Mouse (Mus musculus) granulocyte monocyte progenitor cell, adult 5-6 weeks (primary cell): Measurements from ENCODE around the gene Lmod3. TPM values are rescaled to one million over a fixed set of nuclear protein-coding genes. Genes with fewer than 3 reads are reported as not detected.

ENCODE experiments used
- ATAC-seq: replicated peaks from 2 replicates; pipeline ENCODE4 v1.8.0; 2016; ENCODE audit warnings: mild to moderate bottlenecking, moderate TSS enrichment, inconsistent platforms; ENCODE audit not compliant: poor library complexity, severe bottlenecking
- total RNA-seq, 2 experiments: library from RNA; stranded (forward) in 1 of 2; stranded (reverse) in 1 of 2; fragments of 200-712, 200-1000 nt in 1 of 2; fragments of >200 nt in 1 of 2; fragmentation: Nextera tagmentation in 1 of 2; gene quantifications; 2 replicates each; pipeline ENCODE4 v1.2.3; 2014 to 2017

The Lmod3 gene
- total RNA-seq (2014; fragmentation: Nextera tagmentation) (not detected in 2 replicates), total RNA-seq (2017) (not detected in 2 replicates)

DNA sequence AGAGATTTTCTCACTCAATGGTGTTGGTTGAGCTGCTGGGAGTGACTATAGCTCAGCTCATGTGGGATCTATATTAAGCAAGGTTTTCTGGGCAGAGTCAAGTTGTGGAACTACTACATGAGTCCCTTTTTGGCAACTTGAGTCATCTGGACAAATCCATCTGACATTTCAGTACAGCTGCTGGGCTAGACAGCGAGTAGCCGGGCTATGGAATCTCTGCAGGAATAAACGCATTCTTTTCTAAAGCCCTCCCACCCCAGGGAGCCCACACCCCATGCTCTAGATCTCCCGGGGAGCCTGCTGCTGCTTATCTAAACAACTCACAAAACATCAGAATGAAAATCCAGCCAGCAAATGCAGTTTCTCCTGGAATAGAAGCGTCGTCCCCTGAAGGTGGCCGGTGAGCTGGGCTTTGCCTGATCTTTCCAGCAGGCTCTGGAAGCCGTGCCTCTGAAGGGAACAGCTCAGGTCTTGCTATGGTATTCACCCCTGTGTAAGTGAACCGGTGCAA is at the start of gene Lmod3:
Lmod3 (minus strand) TSS at position 49 of the 511 bp plus-strand sequence.
- ATAC-seq = no peak

DNA sequence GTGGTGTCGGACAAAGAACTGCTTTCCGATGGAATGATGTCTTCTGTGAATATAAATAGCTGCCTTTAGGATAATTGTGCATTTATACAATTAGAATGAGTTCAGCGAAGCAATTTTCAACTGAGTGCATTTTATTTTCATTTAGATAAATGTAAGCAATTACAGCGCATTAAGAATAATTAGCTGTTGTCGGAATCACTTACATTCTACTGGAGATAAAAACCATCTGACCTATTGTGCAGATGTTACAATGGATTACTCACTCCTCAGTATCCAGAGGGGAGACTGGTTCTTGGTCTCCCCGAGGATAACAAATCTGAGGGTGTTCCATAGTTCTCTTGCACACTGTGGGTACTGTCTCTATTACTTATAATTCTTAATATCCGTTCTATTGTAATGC is 49.7 kb upstream of the Lmod3 start:
- ATAC-seq = no peak

DNA sequence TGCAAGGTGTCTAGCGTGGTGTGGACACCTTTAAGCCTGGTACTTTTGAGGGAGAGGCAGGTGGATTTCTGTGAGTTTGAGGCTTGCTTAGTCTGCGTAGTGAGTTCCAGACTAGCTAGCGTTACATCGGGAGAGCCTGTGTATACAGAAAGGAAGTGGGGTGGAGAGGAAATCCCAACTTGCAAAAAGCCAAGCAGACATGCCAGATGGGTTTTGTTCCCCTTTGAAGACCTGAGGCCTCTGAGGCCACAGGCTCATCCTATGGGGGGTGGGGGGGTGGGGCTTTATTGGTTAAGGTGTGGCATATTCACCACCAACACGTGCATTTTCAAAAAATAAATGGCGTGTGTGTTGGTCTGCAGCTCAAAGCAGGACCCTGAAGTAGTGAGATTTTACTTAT is 48.1 kb upstream of the Lmod3 start:
- peak; percentile 62 for ATAC-seq

GRCm38 (mm10) chr6:97300180-97300579 is 47.6 kb upstream of the Lmod3 start:
- ATAC-seq = no peak

GRCm38 (mm10) chr6:97297151-97297550 is 44.6 kb upstream of the Lmod3 start:
- ATAC-seq = no peak

DNA sequence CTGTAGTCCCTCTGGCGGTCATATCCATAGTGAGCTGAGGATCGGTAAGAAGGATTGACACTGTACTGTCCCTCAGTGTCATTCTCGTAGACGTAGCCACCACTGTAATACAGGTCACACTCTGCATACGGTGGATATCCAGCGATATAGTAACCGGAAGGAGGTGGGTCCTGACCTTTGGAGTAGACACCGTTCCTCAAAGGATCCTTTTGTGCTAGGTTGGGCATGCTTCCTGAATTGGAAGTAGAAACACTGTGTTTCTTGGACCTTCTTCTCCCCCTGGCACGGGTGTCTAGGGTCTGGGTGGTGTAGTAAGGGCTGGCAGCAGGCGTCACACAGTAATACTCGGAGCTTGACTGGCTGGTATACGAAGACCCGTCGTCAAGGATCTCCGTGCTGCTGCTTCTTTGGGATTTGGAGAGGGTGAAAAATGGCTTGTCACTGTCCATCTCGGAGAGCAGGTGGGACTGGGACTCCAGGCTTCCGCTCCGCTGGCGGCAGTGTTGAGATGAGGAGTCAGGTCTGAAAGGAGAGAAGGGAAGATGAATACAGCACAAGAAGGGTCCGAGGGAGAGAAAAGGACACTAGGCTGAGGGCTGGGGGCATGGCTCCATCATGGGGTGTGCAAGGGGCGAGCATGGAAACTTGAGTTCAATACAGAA is 43.4 kb upstream of the Lmod3 start:
- ATAC-seq = no peak

GRCm38 (mm10) chr6:97295416-97295815 is 42.9 kb upstream of the Lmod3 start:
- no peak for ATAC-seq

GRCm38 (mm10) chr6:97293667-97294569 is 41.4 kb upstream of the Lmod3 start:
- peak; percentile 33; the same call in 1 of the 2 replicates for ATAC-seq

DNA sequence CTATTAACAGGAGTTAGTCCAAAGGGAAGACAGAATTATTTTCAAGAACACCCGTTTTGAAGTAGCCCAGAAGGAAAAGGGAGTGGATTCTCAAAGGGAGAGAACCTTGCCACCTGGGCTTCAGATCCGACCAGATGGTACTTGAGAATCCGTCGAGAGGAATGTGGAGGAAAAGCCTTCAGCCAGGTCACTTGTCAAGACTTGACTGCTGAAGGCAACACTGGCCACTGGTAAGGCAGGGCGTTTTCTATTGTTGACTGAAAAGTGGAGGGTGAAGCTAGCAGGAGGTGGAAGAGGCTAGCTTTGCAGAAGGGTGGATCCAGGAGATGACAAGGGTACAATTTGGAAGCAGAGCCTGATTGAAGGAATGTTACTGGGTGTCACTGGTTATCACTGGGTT is 40.3 kb upstream of the Lmod3 start:
- ATAC-seq = no peak

GRCm38 (mm10) chr6:97292096-97292495 is 39.5 kb upstream of the Lmod3 start:
- no peak for ATAC-seq

DNA sequence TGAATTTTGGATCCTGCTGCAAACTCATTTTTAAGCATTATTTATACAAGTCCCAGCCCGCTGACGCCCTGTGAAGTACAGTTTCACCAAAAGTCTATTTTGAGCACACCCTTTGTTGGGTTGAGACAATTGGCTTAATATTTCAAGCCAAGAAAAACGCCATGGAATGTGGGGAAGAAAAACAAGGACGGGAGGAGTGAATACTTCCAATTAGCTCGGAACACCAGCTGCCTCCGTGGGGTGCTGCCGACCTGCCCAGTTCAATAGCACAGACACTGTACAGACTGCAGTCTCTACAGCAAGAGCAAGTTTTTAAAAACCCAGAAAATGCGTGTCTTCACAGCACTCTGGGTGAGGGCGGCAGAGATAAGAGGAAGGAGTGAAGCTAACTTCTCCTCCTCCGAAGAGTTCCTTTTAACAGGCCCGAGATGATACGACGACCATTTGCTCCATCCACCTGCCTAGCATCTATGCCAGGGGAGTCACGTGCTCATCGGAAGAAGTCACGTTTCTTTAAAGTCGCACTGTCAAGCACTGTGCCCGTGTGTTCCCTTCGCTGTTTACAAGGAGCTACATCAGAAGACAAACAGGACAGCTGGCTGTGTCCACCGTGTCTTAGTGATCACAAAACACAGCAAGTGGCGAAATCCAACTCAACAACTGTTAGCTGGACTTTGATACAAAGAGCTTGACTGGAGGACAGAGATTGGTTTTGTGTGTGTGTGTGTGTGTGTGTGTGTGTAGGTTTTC is 38.8 kb upstream of the Lmod3 start:
- no peak for ATAC-seq

GRCm38 (mm10) chr6:97290687-97291086 is 38.1 kb upstream of the Lmod3 start:
- no peak for ATAC-seq

- ATAC-seq = no peak
Observed at GRCm38 (mm10) chr6:97289838-97290237, 37.3 kb upstream of the Lmod3 start.

DNA sequence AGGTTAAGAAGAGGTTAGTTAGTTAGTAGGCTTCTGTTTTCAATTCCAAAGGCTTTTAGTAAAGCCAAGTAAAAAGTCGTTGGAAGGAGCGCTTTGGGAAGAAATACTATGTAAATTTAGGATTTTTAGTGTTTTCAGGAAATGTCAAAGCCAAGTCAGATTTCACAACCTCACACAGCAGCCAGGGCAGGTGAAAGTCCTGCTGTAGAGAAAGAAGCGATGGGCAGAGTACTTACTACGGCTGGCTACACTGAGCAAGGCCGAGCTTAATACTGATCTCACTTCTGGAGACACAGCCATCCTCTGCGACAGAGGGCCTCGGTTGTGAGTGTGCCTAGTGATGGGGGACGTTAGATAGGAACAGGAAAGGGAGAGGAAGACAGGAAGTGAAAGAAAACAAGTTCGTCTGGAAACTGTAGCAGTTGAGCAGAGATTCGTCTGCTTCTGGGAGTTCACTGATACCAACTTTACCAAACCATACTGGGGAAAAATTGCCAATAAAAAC is 36.8 kb upstream of the Lmod3 start:
- ATAC-seq = no peak

DNA sequence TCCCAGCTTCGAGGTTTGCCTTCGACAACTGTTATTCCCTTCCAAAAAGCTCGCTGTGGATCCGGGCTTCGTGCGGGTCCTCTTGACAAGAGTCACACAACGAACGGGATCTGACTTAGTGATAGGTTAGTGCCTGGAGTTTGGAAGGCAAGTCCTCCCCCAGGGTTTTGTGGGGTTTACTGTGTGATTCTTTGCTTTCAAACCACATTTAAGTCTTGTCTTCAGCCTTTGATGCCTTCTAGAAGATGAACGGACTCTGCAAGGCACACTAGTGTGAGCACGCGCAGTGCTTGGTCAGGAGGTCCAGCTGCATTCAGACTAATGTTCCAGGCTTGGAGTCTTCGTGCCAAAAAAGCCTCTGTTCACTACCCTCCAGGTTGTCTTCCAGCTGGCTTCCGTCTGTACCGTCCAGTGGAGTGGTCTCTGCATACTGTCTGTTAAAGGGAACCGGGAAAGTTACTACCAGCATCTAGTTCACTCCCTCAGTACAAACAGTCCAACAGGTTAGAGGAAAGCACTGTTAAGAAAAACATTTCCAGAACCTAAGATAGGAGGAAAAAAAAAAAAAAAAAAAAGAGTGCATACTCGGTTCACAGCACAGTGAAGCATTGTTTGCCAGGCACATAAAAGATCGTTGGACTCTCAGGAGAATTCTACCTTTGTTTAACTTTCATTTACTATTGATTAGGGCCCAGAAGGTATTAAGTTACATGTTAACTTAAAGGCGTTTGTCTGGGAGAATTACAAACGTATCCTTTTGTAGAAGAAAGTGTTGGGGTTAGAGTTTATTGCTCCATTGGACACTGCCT is 35.7 kb upstream of the Lmod3 start:
- no peak for ATAC-seq

DNA sequence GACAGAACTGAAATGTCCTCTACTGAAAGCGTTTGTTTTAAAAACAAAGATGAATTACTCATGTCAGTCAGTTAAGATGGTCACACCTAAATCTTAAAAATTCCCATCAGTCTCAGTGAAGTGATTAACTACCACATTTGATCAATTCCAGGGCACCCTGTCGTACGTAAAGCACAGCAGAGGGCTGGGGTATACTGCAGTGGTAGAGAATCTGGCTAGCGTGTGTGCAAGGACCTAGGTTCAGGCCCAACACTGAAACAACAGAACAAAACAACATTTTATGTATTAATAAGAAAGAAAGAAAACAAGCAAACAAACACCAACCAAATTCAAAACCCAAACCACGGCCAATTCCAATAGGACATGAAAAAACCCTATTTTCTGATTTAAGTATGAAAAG is 33.8 kb upstream of the Lmod3 start:
- ATAC-seq = no peak

GRCm38 (mm10) chr6:97283676-97284075 is 31.1 kb upstream of the Lmod3 start:
- no peak for ATAC-seq

GRCm38 (mm10) chr6:97278878-97279277 is 26.3 kb upstream of the Lmod3 start:
- no peak for ATAC-seq

DNA sequence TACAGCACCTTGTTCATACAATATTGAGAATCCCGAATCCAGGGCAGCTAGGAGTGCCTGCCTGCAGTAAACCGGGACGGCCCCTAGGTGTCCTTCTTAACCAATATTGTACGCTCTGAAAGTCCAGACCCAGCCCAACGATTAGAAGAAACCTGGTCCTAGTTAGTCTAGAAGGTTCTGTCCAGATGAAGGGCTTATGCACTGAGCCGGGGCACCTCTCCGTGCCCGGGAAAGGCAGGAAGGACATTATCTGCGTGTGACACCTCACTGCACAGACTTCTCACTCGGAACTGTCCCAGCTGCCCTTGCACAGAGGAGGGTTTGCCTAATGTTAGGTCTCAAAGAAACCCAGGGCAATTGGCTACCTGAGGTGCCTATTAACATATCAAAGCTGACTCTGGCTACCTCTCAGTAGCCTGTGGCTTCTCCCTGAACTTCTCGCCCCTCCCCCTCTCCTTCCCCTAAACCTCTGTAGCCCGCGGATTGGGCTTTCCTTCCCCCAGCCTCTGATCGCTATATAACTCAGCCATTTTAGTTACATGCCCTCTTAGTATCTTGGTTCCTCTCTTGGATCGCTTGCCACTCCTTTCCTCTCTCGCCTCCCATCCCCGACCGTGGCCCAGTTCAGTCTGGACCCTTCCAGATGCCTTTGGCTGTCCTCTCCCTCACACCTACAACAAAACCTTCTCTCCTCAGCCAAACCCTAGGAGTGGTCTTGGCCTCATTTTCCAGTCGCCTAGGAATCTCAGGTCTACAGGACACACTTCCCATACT is 25.6 kb upstream of the Lmod3 start:
- ATAC-seq = peak; percentile 77
